Mouse (Mus musculus) hematopoietic stem cell, adult 5-6 weeks (primary cell): ENCODE measurements around the gene Sh3bp4. TPM values are rescaled to one million over a fixed set of nuclear protein-coding genes. Genes with fewer than 3 reads are reported as not detected.
A peak's percentile ranks its signal among the peaks of the same experiment; 100 is the strongest.

Experiments used
- ATAC-seq, 2 experiments: fragments of 125-278 bp in 1 of 2; replicated peaks in 1 of 2; 2 replicates each; pipeline ENCODE4 v1.8.0; 2016 to 2017; ENCODE audit warnings: inconsistent platforms in 2 of 2, mild to moderate bottlenecking in 2 of 2, moderate number of reproducible peaks in 2 of 2, low read depth in 1 of 2, moderate TSS enrichment in 1 of 2; ENCODE audit not compliant: low FRiP score in 2 of 2, poor library complexity in 2 of 2, severe bottlenecking in 2 of 2, insufficient read depth in 1 of 2, low TSS enrichment in 1 of 2
- total RNA-seq: library from RNA; stranded (forward); fragments of 172-1452, 232-1000 nt; gene quantifications from 2 replicates; pipeline ENCODE4 v1.2.3, GENCODE M21; 2017

The Sh3bp4 gene
- total RNA-seq, 1 experiment from 2014 or later, result 0.55 TPM

DNA sequence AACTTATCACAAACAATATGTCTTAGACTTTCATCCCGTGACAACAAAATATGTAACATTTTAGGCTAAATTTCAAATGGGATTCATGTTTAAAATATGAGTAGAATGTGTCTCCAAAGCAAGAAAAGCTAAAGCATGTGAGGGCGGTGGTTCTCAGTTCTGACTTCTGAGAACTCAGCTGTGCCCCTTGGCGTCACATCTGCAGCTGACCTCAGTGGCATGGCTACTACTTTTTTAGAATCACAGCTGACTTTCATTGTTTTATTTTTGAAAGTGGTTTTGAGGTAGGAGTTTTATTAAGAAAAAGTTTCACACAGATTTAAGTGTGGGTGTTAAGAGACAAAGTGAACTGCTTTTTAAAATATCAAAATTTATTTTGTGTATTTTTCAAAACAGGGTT is 6.4 kb upstream of the Sh3bp4 start:
- ATAC-seq, result no peak

DNA sequence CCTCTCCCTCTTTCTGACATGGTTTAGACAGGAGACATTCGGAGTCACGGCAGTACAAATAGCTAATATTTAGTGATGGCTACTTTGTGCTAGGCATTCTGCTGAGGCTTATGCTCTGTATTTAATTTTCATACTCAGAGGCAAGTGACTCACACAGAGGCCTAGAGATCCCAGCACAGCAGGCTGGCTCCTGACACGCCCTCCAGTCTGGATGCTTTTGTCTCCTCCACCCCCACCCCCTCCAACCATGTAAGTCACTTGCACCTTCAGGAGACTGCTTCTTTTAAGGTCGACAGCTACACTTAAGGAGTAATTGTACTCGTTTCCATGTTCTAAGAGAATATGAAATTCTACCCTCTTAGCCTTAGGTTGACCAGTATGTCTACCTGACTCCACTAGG is 1.4 kb upstream of the Sh3bp4 start:
- ATAC-seq, result no peak

DNA sequence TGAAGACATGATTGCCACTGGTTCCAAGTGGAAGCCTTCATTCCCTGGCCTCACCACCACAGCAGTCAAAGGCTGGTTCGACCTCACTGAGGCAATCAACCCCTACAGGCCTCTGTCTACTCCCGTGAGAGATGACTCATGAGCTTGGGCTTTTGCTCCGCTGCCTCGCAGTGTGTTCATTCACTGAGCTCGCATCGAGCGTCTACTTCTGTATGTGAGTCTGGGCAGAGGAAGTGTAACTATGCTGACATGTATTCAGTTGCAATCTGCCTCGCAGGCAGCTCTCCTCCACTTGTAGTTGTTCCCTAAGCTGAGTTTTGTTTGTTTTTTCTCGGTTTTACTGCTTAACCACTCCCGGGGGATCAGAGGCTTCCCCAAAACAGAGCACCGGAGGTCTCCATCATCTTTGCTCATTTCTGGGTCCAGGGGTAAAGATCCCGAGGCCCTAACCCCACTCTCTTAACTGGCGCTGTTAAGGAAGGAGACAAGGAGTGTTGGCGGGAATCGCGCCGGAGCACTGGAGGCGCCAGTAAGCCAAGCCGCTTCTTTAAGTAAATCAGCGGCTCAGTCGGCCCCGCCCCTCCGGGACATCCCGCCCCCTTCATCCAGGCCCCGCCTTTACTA is 624 bp upstream of the Sh3bp4 start:
- ATAC-seq, result peak; percentile 42 to 55

DNA sequence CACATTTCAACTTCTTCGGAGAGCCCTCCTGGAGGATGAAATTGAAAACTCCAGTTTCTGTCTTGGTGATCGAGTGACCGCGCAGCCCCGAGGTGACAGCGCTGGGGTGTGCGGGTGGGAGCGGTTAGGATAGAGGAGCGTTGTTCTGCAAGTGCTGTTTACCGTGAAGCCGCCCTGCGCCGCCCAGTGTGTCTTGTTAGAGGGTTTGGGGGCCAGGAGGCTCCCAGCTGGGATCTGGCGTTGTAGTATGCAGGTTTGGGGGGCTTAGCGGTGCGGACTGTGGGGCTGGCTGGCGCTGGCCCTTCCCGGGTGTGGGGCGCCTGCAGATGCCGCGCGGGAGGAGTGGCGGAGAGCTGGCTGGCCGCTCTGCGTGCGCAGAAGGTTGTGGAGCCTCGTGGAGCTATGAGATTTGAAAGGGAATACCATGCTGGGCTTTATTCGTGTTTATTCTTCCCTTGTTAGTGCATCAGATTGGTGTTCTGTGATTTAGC is 701 bp downstream of the Sh3bp4 start:
- no peak for ATAC-seq

DNA sequence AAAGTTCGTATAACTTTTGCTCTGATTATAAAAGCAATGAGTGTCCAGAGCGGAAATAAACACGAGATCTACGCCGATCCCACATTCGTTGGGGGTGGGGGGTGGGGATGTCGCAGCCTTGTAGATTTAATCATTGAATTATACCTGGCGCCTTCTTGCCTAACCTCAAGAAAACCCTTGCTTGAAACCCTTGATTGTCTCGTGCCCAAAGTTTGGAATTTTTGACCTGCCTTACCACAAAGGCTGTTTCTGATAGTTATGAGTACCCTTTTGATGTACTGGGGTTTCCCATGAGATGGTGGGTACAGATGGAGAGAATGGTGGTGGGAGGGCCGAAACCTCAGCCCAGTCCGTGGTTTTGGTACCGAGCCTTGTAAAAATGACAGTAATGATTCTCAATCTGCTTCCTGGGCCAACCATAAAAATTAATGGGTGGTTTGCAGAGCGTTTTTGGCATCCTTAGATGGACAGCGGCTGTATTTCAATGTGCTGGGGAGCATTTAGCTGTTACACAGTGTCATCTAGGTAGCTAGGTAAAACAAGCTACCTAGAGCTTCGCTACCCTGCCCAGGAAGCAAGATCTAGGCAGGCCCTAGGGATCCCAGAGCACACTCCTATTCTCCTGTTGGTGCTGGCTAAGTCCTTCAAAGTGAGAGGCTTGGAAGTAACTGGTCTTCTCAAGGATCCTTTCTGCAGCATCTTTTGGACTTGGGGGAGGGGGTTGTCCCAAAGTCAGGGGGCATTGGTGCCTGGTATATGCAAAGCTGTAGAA is 1.3 kb downstream of the Sh3bp4 start:
- ATAC-seq, result no peak

DNA sequence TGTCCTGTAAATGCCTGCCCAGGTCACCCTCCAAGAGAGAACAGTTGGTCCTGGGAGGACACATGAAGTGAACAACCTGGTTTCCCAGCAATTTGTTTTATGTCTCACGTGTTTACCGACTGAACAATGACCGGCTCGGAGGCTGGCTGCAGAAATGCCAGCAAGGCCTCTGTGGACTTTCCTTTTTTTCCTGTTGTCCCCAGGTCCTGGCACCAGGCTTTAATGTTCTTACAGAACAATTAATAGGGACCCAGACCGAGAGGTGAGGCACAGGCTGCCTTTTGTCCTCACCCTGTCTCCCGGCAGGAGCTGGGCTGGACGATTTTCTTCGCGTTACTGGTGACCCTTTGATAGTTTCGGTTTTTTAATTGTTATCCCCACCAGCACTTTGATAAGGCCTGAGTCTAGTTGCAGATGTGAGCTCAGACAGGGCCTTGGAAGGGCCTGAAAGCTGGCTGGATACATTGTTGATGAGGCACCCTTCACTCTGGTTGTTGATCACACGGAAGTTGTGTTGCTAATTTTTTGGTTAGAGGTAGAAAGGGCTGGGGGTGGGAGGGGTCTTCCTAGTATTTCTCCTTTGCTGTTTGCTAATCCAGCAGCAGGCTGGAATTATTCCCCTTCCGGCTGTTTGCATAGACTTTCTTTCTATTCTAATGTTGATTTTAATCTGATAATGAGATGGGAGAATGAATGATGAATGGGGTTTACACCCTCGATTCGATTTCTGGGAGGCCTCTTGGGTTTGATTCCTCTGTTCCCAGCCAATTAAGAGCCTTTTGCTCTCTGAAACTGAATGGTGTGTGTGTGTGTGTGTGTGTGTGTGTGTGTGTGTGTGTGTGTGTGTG is 2.2 kb downstream of the Sh3bp4 start:
- ATAC-seq, result no peak

GRCm38 (mm10) chr1:89073291-89073846 is 3.2 kb downstream of the Sh3bp4 start:
- ATAC-seq, result no peak

DNA sequence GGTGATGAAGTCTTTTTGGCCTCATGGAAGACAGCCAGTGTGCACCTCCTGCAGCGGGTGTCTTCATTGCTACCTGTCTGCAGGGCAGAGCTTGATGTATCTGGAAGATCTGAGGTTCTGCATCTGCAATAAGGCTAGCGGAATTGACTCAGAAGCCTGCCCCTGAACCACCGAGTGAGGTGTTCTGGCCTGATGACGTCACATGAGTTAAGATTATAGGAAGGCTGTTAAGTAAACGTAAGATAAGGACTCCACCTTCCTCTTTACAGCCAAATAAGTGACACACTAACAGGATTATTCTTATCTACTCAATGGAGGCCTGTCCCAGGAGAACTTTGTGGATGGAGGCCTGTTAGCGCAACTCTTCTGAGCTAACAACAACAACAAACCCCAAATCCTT is 4.5 kb downstream of the Sh3bp4 start:
- ATAC-seq, result no peak

GRCm38 (mm10) chr1:89075120-89075519 is 4.9 kb downstream of the Sh3bp4 start:
- no peak for ATAC-seq

DNA sequence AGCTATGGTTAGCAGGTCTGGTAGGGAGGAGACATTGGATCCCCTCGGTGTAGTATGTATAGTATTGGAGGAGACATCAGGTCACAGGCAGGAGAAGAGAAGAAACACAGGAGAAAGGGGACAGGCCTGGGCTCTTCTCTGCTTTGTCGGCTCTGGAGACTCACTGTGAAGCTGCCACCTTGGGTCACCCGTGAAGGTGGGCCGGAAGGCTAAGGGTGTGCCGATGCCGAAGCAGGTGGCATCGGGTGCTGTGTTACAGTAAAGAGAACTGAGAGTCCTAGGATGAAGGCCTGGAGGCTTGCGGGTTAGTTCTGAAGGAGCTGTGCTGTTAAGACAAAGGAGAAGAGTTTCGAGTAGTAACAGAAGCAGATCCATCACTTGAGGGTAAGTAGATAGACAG is 6.6 kb downstream of the Sh3bp4 start:
- no peak for ATAC-seq

DNA sequence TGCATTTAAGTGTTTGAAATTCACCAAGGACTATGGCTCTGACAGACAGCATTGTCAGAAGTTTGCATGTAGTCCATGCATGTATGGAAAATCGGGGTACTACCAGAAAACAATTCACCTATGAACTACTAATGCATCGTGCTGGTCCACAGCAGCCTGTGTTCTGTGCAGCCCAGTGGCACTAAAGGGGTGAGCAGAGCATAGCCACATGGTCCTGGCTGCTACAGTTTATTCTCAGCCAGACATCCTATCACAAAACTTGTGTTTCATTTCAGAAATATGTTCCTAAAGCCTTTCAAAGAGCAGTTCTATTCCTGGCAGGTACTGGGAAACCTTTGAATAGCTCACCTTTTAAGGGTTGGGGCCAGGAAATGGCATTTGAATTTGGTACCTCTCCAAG is 8.0 kb downstream of the Sh3bp4 start:
- ATAC-seq, result no peak

- peak in 1 of 2 experiments; percentile 35; a peak in 2 of 4 replicates for ATAC-seq
Observed at GRCm38 (mm10) chr1:89078730-89079129, 8.5 kb downstream of the Sh3bp4 start.

DNA sequence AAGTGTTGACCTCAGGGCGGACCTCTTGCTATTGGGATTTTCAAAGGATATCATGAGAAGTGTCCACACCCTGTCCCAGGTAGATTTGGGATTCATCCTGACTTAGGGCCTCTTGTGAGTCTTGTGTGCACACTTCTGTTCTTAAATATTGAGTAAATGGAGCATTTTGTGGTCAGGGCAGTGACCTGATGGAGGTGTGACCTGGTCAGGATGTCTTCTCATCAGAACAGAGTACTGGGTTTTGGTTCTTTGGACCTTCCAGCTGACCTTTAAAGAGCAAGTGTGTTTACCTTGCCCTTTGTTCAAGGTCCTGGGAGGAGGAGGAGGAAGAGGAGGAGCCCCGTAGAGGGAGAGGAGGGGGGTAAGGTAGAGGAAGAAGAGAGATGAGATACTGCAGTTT is 9.0 kb downstream of the Sh3bp4 start:
- ATAC-seq, result 0 out of 4 replicates have a peak, but pooled peaks of 1 of the 2 experiments have one; percentile 18

DNA sequence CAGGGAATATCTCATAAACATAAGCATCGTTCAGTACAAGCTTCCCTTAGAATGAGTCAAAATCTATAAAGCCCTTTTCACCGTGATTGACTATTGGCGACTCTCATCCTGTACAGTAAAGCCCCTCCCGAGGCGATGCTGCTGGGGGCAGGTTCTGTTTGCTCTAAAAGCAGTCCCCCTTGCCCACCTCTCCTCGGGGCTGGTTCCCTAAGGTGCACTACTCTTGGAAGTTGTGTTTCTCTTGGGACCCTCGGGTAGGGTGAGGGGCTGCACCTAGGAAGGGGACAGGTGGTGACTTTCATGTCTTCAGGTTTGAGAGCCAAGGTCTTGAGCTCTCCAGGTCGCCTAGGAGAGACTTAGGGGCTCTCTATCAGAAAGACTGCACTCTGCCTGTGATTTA is 10.2 kb downstream of the Sh3bp4 start:
- no peak for ATAC-seq

DNA sequence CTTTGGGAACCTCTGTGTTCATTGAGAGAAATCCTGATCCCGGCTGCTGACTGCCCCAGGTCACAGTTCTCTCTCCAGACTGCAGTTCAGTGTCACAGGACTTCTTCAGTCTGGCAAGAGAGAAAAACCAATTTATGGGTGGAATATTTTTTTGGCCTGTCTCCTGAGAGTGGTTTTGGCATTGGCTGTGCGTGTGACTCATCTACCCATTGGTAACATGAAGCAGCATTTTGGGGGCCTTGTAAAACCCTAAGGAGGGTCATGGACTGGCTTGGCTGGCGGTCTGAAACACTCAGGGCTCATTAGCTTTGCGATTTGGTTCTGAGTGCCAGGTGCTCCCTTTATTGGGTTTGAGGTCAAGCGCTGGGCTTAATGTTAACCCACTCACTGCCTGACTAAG is 10.6 kb downstream of the Sh3bp4 start:
- ATAC-seq, result no peak

- no peak for ATAC-seq
Observed at GRCm38 (mm10) chr1:89081371-89081770, 11.2 kb downstream of the Sh3bp4 start.

GRCm38 (mm10) chr1:89082171-89082882 is 12.1 kb downstream of the Sh3bp4 start:
- no peak for ATAC-seq
